Mouse (Mus musculus) myocyte (in vitro differentiated cells): ENCODE measurements around the gene Sectm1b. TPM values are rescaled to one million over a fixed set of nuclear protein-coding genes. Genes with fewer than 3 reads are reported as not detected.

Experiments used
- H3K27me3 ChIP-seq: one replicate; pipeline ENCODE4 v1.6.1; 2011; ENCODE audit not compliant: control insufficient read depth, insufficient read depth, insufficient read length
- H3K36me3 ChIP-seq: one replicate; pipeline ENCODE4 v1.6.1; 2011; ENCODE audit not compliant: control insufficient read depth, insufficient read depth
- H3K4me2 ChIP-seq: one replicate; pipeline ENCODE4 v1.6.1; 2011; ENCODE audit warnings: low read depth, control low read depth
- H3K4me3 ChIP-seq: one replicate; pipeline ENCODE4 v1.5.1; 2011; ENCODE audit warnings: mild to moderate bottlenecking, control low read depth, moderate library complexity
- H3K79me2 ChIP-seq: one replicate; pipeline ENCODE4 v1.6.1; 2011; ENCODE audit not compliant: control insufficient read depth, insufficient read depth
- H3ac ChIP-seq: one replicate; pipeline ENCODE4 v1.6.1; 2011; ENCODE audit not compliant: control insufficient read depth, insufficient read length
- CEBPB ChIP-seq: IDR thresholded peaks from 2 replicates; pipeline ENCODE4 v1.6.1; 2011; ENCODE audit warnings: mild to moderate bottlenecking, moderate library complexity; ENCODE audit not compliant: poor library complexity, insufficient read depth, severe bottlenecking
- E2F4 ChIP-seq: IDR thresholded peaks from one replicate; pipeline ENCODE4 v1.6.1; 2011; ENCODE audit warnings: mild to moderate bottlenecking, control low read depth, moderate library complexity; ENCODE audit not compliant: insufficient read depth
- MAX ChIP-seq: IDR thresholded peaks from one replicate; pipeline ENCODE4 v1.6.1; 2011; ENCODE audit warnings: low read depth, mild to moderate bottlenecking, control low read depth
- MYOD1 ChIP-seq, 3 experiments: IDR thresholded peaks; one replicate each; pipeline ENCODE4 v1.6.1; 2011; ENCODE audit warnings: control low read depth in 2 of 3, low read depth in 2 of 3, mild to moderate bottlenecking in 2 of 3, moderate library complexity in 1 of 3; ENCODE audit not compliant: insufficient read length in 2 of 3, control insufficient read depth in 1 of 3
- MYOG ChIP-seq, 3 experiments: IDR thresholded peaks; one replicate each; pipeline ENCODE4 v1.6.1; 2011; ENCODE audit warnings: control low read depth in 2 of 3, low read depth in 2 of 3, mild to moderate bottlenecking in 2 of 3; ENCODE audit not compliant: insufficient read length in 2 of 3, control insufficient read depth in 1 of 3, insufficient read depth in 1 of 3
- POLR2A ChIP-seq: IDR thresholded peaks from one replicate; pipeline ENCODE4 v1.6.1; 2011; ENCODE audit warnings: low read depth, mild to moderate bottlenecking, control low read depth, moderate library complexity; ENCODE audit not compliant: insufficient read length
- POLR2AphosphoS2 ChIP-seq: IDR thresholded peaks from one replicate; pipeline ENCODE4 v1.6.1; 2011; ENCODE audit warnings: low read depth, control low read depth; ENCODE audit not compliant: insufficient read length
- REST ChIP-seq: IDR thresholded peaks from one replicate; pipeline ENCODE4 v1.6.1; 2011; ENCODE audit warnings: mild to moderate bottlenecking, control low read depth, moderate library complexity; ENCODE audit not compliant: insufficient read depth, insufficient read length
- SRF ChIP-seq: IDR thresholded peaks from one replicate; pipeline ENCODE4 v1.6.1; 2011; ENCODE audit warnings: low read depth; ENCODE audit not compliant: control insufficient read depth, insufficient read length
- TCF12 ChIP-seq: IDR thresholded peaks from one replicate; pipeline ENCODE4 v1.6.1; 2011; ENCODE audit warnings: mild to moderate bottlenecking, control low read depth; ENCODE audit not compliant: poor library complexity, insufficient read depth, severe bottlenecking
- TCF3 ChIP-seq: IDR thresholded peaks from one replicate; pipeline ENCODE4 v1.6.1; 2011; ENCODE audit warnings: low read depth, control low read depth; ENCODE audit not compliant: insufficient read length
- USF1 ChIP-seq: IDR thresholded peaks from one replicate; pipeline ENCODE4 v1.6.1; 2011; ENCODE audit warnings: low read depth, mild to moderate bottlenecking, control low read depth, moderate library complexity
- polyA plus RNA-seq: library from polyadenylated mRNA; unstranded; fragments of >200 nt; fragmentation: generic; extraction: Trizol; gene quantifications from one replicate; pipeline ENCODE4 v1.2.1, GENCODE M21; 2012; ENCODE audit warnings: missing spikeins

The Sectm1b gene
- polyA plus RNA-seq, 1 experiment = not detected

DNA sequence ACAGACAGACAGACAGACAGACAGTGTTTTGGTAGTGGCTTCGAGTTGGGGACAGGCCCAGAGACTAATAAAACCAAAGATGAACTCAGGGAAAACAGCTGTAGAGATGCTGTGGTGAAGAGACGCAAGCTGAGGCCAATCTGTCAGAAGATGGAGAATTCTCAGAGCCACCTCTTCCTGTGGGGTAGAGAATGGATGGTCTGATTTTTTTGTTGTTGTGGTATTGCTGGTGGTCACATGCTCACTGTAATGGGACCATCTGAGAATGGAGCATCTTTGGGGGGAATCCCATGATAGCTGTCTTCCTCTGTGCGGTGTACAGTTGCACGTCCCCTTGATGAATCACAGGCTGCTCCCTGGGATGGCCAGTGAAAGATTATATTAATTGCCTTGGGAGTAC is 20.9 kb downstream of the Sectm1b start:
- Histone ChIP-seq H3K79me2 (no peaks in the 10 kb centered on the region), H3ac (no peak overlapping the region), H3K4me2 (peak overlapping the region; percentile 27), H3K36me3 (no peaks in the 10 kb centered on the region), H3K4me3 (no peak overlapping the region), H3K27me3 (peaks cover 10% of the 10 kb centered on the region)
- TF ChIP-seq USF1 (peak; percentile 59), CEBPB (no peak), MAX (no peak), TCF3 (no peak), E2F4 (no peak), TCF12 (no peak)

DNA sequence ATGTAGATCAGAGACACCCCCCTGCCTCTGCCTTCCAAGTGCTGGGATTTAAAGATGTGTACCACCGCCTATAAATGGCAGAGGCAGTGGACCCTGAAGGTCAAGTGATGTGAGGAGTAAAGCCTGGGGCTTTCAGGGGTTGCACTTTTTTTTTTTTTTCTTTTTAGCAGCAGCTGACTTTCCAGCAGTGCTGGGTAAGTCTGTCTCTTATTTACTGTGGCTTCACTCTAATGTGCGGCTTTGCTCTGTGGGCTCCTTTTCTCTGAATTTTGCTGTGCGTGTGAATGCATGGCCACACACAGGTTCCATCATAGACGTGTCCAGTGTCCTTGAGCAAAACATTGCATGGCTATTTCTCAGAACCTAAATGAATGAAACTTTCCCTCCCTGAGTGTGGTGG is 21.7 kb downstream of the Sectm1b start:
- Histone ChIP-seq H3K4me3 (no peak overlapping the region), H3K36me3 (no peaks in the 10 kb centered on the region), H3K27me3 (peaks cover 19% of the 10 kb centered on the region), H3ac (no peak overlapping the region), H3K79me2 (no peaks in the 10 kb centered on the region), H3K4me2 (peak overlapping the region; percentile 52)
- no peak for TF ChIP-seq USF1
- no peak for TF ChIP-seq TCF12
- TF ChIP-seq SRF = no peak
- TF ChIP-seq MAX = no peak
- TF ChIP-seq MYOD1 (IDR thresholded peaks at IDR 0.05; ENCODE audit: control insufficient read depth in 1 of 3, insufficient read length in 2 of 3, low read depth in 2 of 3) = no peak
- no peak for TF ChIP-seq TCF3

DNA sequence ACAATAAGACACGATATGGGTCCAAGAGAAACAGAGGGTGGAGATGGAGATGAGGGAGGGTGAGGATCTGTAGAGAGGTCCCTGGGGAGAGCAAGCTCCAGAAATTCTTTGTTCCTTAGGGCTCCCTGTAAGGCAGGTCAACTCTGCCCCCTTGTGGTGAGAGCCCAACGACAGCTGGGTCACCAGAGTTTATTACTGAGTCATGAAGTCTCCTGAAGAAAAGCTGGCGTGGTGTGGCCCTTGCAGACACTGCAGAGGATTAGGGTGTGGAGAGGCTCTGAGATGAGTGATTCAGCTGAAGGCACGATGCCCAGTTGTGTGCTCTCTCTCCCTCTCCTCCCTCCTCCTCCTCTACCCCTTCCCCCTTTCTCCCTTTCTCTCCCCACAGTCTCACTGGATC is 22.2 kb downstream of the Sectm1b start:
- Histone ChIP-seq H3ac (no peak overlapping the region), H3K4me3 (no peak overlapping the region), H3K27me3 (peaks cover 22% of the 10 kb centered on the region), H3K79me2 (no peaks in the 10 kb centered on the region), H3K4me2 (peak overlapping the region; percentile 52), H3K36me3 (no peaks in the 10 kb centered on the region)
- TF ChIP-seq TCF12 = peak; percentile 28
- TF ChIP-seq POLR2AphosphoS2 = no peak
- TF ChIP-seq SRF = no peak
- no peak for TF ChIP-seq USF1
- no peak for TF ChIP-seq E2F4
- no peak for TF ChIP-seq CEBPB
- TF ChIP-seq MAX = no peak
- no peak for TF ChIP-seq REST
- peak; percentile 50 to 63 (median 59) for TF ChIP-seq MYOD1 (IDR thresholded peaks at IDR 0.05; ENCODE audit: control insufficient read depth in 1 of 3, insufficient read length in 2 of 3, low read depth in 2 of 3)
- TF ChIP-seq TCF3 = no peak
- TF ChIP-seq MYOG (IDR thresholded peaks at IDR 0.05; ENCODE audit: control insufficient read depth in 1 of 3, insufficient read depth in 1 of 3, insufficient read length in 2 of 3, low read depth in 2 of 3) = peak in 1 of 3 experiments; percentile 66
- no peak for TF ChIP-seq POLR2A

DNA sequence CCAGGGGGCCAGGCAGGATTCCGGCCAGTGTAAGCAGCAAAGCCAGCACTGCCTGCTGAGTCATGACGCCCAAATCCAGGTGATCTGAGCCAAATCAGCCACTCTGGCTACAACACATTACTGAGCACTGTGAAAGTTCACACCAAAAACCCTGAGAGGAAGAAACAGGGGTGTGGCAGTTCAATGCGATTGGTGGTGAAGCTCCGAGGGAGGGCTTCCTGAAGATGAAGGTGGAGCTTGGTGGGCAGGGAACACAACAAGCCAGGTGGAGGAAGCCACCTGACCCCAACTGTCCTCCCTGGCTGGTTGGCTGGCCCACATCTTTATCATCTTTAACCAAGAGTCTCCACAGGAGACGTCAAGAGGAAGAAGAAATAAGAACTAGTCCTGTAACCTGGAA is 24.1 kb downstream of the Sectm1b start, which contains the start of gene Cd7:
Gene Cd7, minus strand, starts transcription at position 117 of the 400 bp plus-strand sequence.
- H3K27me3 ChIP-seq = peaks cover 29% of the 10 kb centered on the region
- no peaks in the 10 kb centered on the region for H3K36me3 ChIP-seq
- H3K4me2 ChIP-seq = no peak within 1 kb of the TSS
- H3K4me3 ChIP-seq = no peak within 1 kb of the TSS
- TF ChIP-seq REST = no peak
- no peak for TF ChIP-seq SRF
- no peak for TF ChIP-seq MYOD1 (IDR thresholded peaks at IDR 0.05; ENCODE audit: control insufficient read depth in 1 of 3, insufficient read length in 2 of 3, low read depth in 2 of 3)
- no peak for TF ChIP-seq CEBPB
- no peak for TF ChIP-seq E2F4
- no peak for TF ChIP-seq MYOG (IDR thresholded peaks at IDR 0.05; ENCODE audit: control insufficient read depth in 1 of 3, insufficient read depth in 1 of 3, insufficient read length in 2 of 3, low read depth in 2 of 3)
- no peak for TF ChIP-seq USF1
- TF ChIP-seq TCF3 = no peak
- TF ChIP-seq MAX = no peak
- no peak for TF ChIP-seq POLR2A
- TF ChIP-seq TCF12 = no peak
- TF ChIP-seq POLR2AphosphoS2 = no peak
- H3ac ChIP-seq = no peak within 1 kb of the TSS
- H3K79me2 ChIP-seq = no peaks in the 10 kb centered on the region
